Comparison of ENCODE assay signal across 12 mouse cellular contexts in the genomic region with DNA sequence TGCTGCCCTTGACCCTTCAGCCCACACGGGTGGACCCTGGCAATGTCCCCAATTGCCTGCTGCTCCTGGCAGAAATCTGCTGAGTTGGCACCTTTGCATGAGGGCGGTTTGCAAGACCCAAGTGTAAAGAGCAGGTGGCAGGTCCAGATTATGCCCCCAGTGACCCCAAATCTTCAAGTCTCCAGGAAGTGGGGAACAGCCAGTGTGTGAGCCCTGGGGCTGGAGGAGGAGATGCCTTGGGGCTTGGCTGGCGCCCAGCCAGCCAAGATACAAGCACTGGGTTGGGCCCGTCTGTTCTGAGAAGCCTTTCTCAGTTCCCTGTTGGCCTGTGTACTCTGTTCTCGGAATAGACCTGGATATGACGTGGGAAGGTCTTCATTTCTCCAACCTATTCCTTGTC. TPM values are rescaled to one million over a fixed set of nuclear protein-coding genes. Genes with fewer than 3 reads are reported as not detected.
DNase-seq lines count a peak whose midpoint lies in the region; ATAC-seq and TF ChIP-seq lines count a peak whose summit lies in the region.
"Had no signal": no experiment of that assay in that cellular context is flagged by ENCODE, and none has a peak within 500 bp of the region (broad histone marks: within the 10 kb centered on the region; RNA-seq: fewer than 3 reads in every experiment).

No protein-coding gene starts in this region.

- no peaks in the 10 kb centered on the region for H3K27me3 ChIP-seq in heart, embryonic 12.5 days (replicated peaks)
- no peaks in the 10 kb centered on the region for H3K27me3 ChIP-seq in heart, embryonic 11.5 days (ENCODE audit: control insufficient read depth, insufficient read depth, low read length)
- no peaks in the 10 kb centered on the region for H3K27me3 ChIP-seq in lung, embryonic 14.5 days (ENCODE audit: insufficient read depth, low read length)
- H3K27me3 ChIP-seq in stomach, embryonic 16.5 days (ENCODE audit: control insufficient read depth, insufficient read depth, low read length): no peaks in the 10 kb centered on the region

- H3K4me2 ChIP-seq in heart, embryonic 12.5 days: no peak overlapping the region
- H3K4me2 ChIP-seq in heart, embryonic 11.5 days: no peak overlapping the region
- no peak overlapping the region for H3K4me2 ChIP-seq in lung, embryonic 14.5 days
- no peak overlapping the region for H3K4me2 ChIP-seq in stomach, embryonic 16.5 days (ENCODE audit: low read depth, low read length)

- WGBS in heart, embryonic 12.5 days: 57% methylated on average over 6 of the region's 6 CpGs
- 60% methylated on average over 6 of the region's 6 CpGs for WGBS in heart, embryonic 11.5 days (ENCODE audit: insufficient replicate concordance)
- 45% methylated on average over 6 of the region's 6 CpGs for WGBS in lung, embryonic 14.5 days
- WGBS in stomach, embryonic 16.5 days: 48% methylated on average over 6 of the region's 6 CpGs

- TF ChIP-seq CTCF in lung, embryonic 14.5 days (IDR thresholded peaks at IDR 0.05; ENCODE audit: low read depth): no peak

- H3K9ac ChIP-seq in heart, embryonic 12.5 days: no peak overlapping the region
- no peak overlapping the region for H3K9ac ChIP-seq in heart, embryonic 11.5 days (ENCODE audit: low read depth, low read length)
- no peak overlapping the region for H3K9ac ChIP-seq in lung, embryonic 14.5 days
- no peak overlapping the region for H3K9ac ChIP-seq in stomach, embryonic 16.5 days (ENCODE audit: low read length)

- no peak for ATAC-seq in heart, embryonic 12.5 days (ENCODE audit: insufficient number of reproducible peaks, low FRiP score)
- no peak for ATAC-seq in heart, embryonic 11.5 days (replicated peaks; ENCODE audit: insufficient number of reproducible peaks, low FRiP score, low TSS enrichment)
- no peak for ATAC-seq in lung, embryonic 14.5 days (ENCODE audit: insufficient read depth)
- peak; percentile 34; the same call in 1 of the 2 replicates for ATAC-seq in stomach, embryonic 16.5 days (ENCODE audit: insufficient read depth, low FRiP score)
- ATAC-seq: activated CD4-positive, CD25-positive, alpha-beta regulatory T cell, adult 4 months had no signal

- peaks cover 34% of the 10 kb centered on the region for H3K36me3 ChIP-seq in heart, embryonic 12.5 days
- H3K36me3 ChIP-seq in heart, embryonic 11.5 days (ENCODE audit: control insufficient read depth, insufficient read depth, low read length): peaks cover 13% of the 10 kb centered on the region
- peaks cover 25% of the 10 kb centered on the region; the same call in 1 of the 2 replicates for H3K36me3 ChIP-seq in lung, embryonic 14.5 days (ENCODE audit: insufficient read depth)
- H3K36me3 ChIP-seq in stomach, embryonic 16.5 days (ENCODE audit: control insufficient read depth, insufficient read depth, low read length): peaks cover 8% of the 10 kb centered on the region; the same call in 1 of the 2 replicates

- no peak overlapping the region for H3K4me3 ChIP-seq in heart, embryonic 12.5 days
- H3K4me3 ChIP-seq in heart, embryonic 11.5 days (ENCODE audit: low read depth, low read length): no peak overlapping the region
- no peak overlapping the region for H3K4me3 ChIP-seq in lung, embryonic 14.5 days (ENCODE audit: low read depth, low read length)
- no peak overlapping the region for H3K4me3 ChIP-seq in stomach, embryonic 16.5 days (replicated peaks; ENCODE audit: low read length)
- H3K4me3 ChIP-seq: forebrain, embryonic 10.5 days; myocyte had no signal

- DNase-seq in lung, embryonic 14.5 days: peak; percentile 55
- DNase-seq in lung, postnatal 25 days (ENCODE audit: low spot score): no peak
- peak; percentile 48 for DNase-seq in kidney, postnatal 14 days
- no peak for DNase-seq in thymus, postnatal 36 days
- no peak for DNase-seq in frontal cortex, postnatal 36 days (ENCODE audit: low spot score in 2 of 2)

- no peaks in the 10 kb centered on the region for H3K9me3 ChIP-seq in heart, embryonic 12.5 days (replicated peaks)
- H3K9me3 ChIP-seq in heart, embryonic 11.5 days (replicated peaks; ENCODE audit: control insufficient read depth, low read length): no peaks in the 10 kb centered on the region
- no peaks in the 10 kb centered on the region for H3K9me3 ChIP-seq in lung, embryonic 14.5 days (ENCODE audit: low read depth, low read length)
- no peaks in the 10 kb centered on the region for H3K9me3 ChIP-seq in stomach, embryonic 16.5 days (replicated peaks; ENCODE audit: control insufficient read depth, low read length)

- 0 out of 2 replicates have a peak overlapping the region, but pooled peaks have one; percentile 2 for H3K27ac ChIP-seq in heart, embryonic 12.5 days (ENCODE audit: poor library complexity, severe bottlenecking)
- H3K27ac ChIP-seq in heart, embryonic 11.5 days (ENCODE audit: low read depth, low read length): no peak overlapping the region
- H3K27ac ChIP-seq in lung, embryonic 14.5 days (ENCODE audit: low read depth): no peak overlapping the region
- no peak overlapping the region for H3K27ac ChIP-seq in stomach, embryonic 16.5 days (ENCODE audit: low read length)
- H3K27ac ChIP-seq: forebrain, embryonic 10.5 days had no signal

- peaks cover 24% of the 10 kb centered on the region for H3K4me1 ChIP-seq in heart, embryonic 12.5 days (replicated peaks)
- peaks cover 17% of the 10 kb centered on the region for H3K4me1 ChIP-seq in heart, embryonic 11.5 days (ENCODE audit: control insufficient read depth, insufficient read depth, low read length)
- no peaks in the 10 kb centered on the region for H3K4me1 ChIP-seq in lung, embryonic 14.5 days (ENCODE audit: insufficient read depth)
- H3K4me1 ChIP-seq in stomach, embryonic 16.5 days (ENCODE audit: control insufficient read depth, insufficient read depth, low read length): peaks cover 9% of the 10 kb centered on the region; the same call in 1 of the 2 replicates

RNA-seq across cellular contexts. Expression of a gene that starts 12.6 kb away (rescaled TPM):
- polyA plus RNA-seq in heart, embryonic 12.5 days (2016; fragmentation: Nextera tagmentation; extraction: Ambion mirVana): 22.8 and 23.3 TPM in 2 replicates
- 12.5 and 15.1 TPM in 2 replicates for polyA plus RNA-seq in heart, embryonic 11.5 days (2014; fragmentation: Nextera tagmentation; extraction: Ambion mirVana)
- polyA plus RNA-seq in lung, embryonic 14.5 days (2014; fragmentation: Nextera tagmentation; extraction: Ambion mirVana): 16.8 and 18.2 TPM in 2 replicates
- 16.6 and 18.3 TPM in 2 replicates for polyA plus RNA-seq in stomach, embryonic 16.5 days (2015; fragmentation: Nextera tagmentation; extraction: Ambion mirVana)

RNA-seq across cellular contexts. Expression of a gene that starts 19.4 kb away (rescaled TPM):
- polyA plus RNA-seq in heart, embryonic 12.5 days (2016; fragmentation: Nextera tagmentation; extraction: Ambion mirVana): not detected in 2 replicates
- polyA plus RNA-seq in heart, embryonic 11.5 days (2014; fragmentation: Nextera tagmentation; extraction: Ambion mirVana): 0.69 TPM in 1 of 2 replicates, not detected in the other
- polyA plus RNA-seq in lung, embryonic 14.5 days (2014; fragmentation: Nextera tagmentation; extraction: Ambion mirVana): 0.72 TPM in 1 of 2 replicates, not detected in the other
- polyA plus RNA-seq in stomach, embryonic 16.5 days (2015; fragmentation: Nextera tagmentation; extraction: Ambion mirVana): 1.0 TPM in 1 of 2 replicates, not detected in the other
- polyA plus RNA-seq: liver, embryonic 16.5 days; myocyte had no signal

RNA-seq across cellular contexts. Expression of a gene that starts 37.8 kb away (rescaled TPM):
- polyA plus RNA-seq in heart, embryonic 12.5 days (2016; fragmentation: Nextera tagmentation; extraction: Ambion mirVana): 38.6 and 39.8 TPM in 2 replicates
- polyA plus RNA-seq in heart, embryonic 11.5 days (2014; fragmentation: Nextera tagmentation; extraction: Ambion mirVana): 26.5 and 28.8 TPM in 2 replicates
- 38.5 and 46.7 TPM in 2 replicates for polyA plus RNA-seq in lung, embryonic 14.5 days (2014; fragmentation: Nextera tagmentation; extraction: Ambion mirVana)
- polyA plus RNA-seq in stomach, embryonic 16.5 days (2015; fragmentation: Nextera tagmentation; extraction: Ambion mirVana): 33.2 and 37.4 TPM in 2 replicates

RNA-seq across cellular contexts. Expression of a gene that starts 40.8 kb away (rescaled TPM):
- 12.9 and 13.0 TPM in 2 replicates for polyA plus RNA-seq in heart, embryonic 12.5 days (2016; fragmentation: Nextera tagmentation; extraction: Ambion mirVana)
- polyA plus RNA-seq in heart, embryonic 11.5 days (2014; fragmentation: Nextera tagmentation; extraction: Ambion mirVana): 9.6 and 11.4 TPM in 2 replicates
- polyA plus RNA-seq in lung, embryonic 14.5 days (2014; fragmentation: Nextera tagmentation; extraction: Ambion mirVana): 8.2 and 10.0 TPM in 2 replicates
- 13.7 and 15.3 TPM in 2 replicates for polyA plus RNA-seq in stomach, embryonic 16.5 days (2015; fragmentation: Nextera tagmentation; extraction: Ambion mirVana)

Comparison
In these comparisons a context has a peak if more than half of its experiments do, and no peak if none do; other contexts are left out.
1. DNase-seq: peak in lung, embryonic 14.5 days (single experiment) and kidney, postnatal 14 days (single experiment); none in lung, postnatal 25 days (single experiment), thymus, postnatal 36 days (0 of 2) and frontal cortex, postnatal 36 days (0 of 2).